Mouse (Mus musculus): Measurements from ENCODE around the gene Ucma.
A peak's percentile ranks its signal among the peaks of the same experiment; 100 is the strongest.

Ucma gene

GRCm38 (mm10) chr2:5001266-5001665 is 25.3 kb downstream of the Ucma start:
- DNase-seq (ENCODE audit: low spot score in 2 of 2) = no peak

- no peak for DNase-seq (ENCODE audit: low spot score in 2 of 2)
Measured at GRCm38 (mm10) chr2:5007107-5007506, 31.2 kb downstream of the Ucma start.

- no peak for DNase-seq (ENCODE audit: low spot score in 2 of 2)
Measured at GRCm38 (mm10) chr2:5011898-5012490, 36.1 kb downstream of the Ucma start.

- DNase-seq (ENCODE audit: low spot score in 2 of 2) = peak; percentile 75 to 77
Measured at GRCm38 (mm10) chr2:5012491-5013324, 36.8 kb downstream of the Ucma start, which contains the start of gene Mcm10. Gene Mcm10, minus strand, starts transcription at chr2:5012791.

- DNase-seq (ENCODE audit: low spot score in 2 of 2) = no peak
Measured at GRCm38 (mm10) chr2:5014616-5015015, 38.7 kb downstream of the Ucma start.

GRCm38 (mm10) chr2:5015527-5015926 is 39.6 kb downstream of the Ucma start:
- no peak for DNase-seq (ENCODE audit: low spot score in 2 of 2)

- DNase-seq (ENCODE audit: low spot score in 2 of 2) = no peak
Measured at GRCm38 (mm10) chr2:5016922-5017321, 41.0 kb downstream of the Ucma start.

- peak in 1 of 2 experiments; percentile 17 for DNase-seq (ENCODE audit: low spot score in 2 of 2)
Measured at GRCm38 (mm10) chr2:5019708-5020107, 43.8 kb downstream of the Ucma start.

- DNase-seq (ENCODE audit: low spot score in 2 of 2) = no peak
Measured at GRCm38 (mm10) chr2:5023275-5023674, 47.4 kb downstream of the Ucma start.

GRCm38 (mm10) chr2:5023699-5024399 is 47.9 kb downstream of the Ucma start:
- no peak for DNase-seq (ENCODE audit: low spot score in 2 of 2)

- no peak for DNase-seq (ENCODE audit: low spot score in 2 of 2)
Measured at GRCm38 (mm10) chr2:5025162-5025733, 49.3 kb downstream of the Ucma start.

- DNase-seq (ENCODE audit: low spot score in 2 of 2) = no peak
Measured at GRCm38 (mm10) chr2:5027057-5027456, 51.1 kb downstream of the Ucma start.

GRCm38 (mm10) chr2:5028047-5028446 is 52.1 kb downstream of the Ucma start:
- DNase-seq (ENCODE audit: low spot score in 2 of 2) = no peak

- no peak for DNase-seq (ENCODE audit: low spot score in 2 of 2)
Measured at GRCm38 (mm10) chr2:5029808-5030207, 53.9 kb downstream of the Ucma start.

- DNase-seq (ENCODE audit: low spot score in 2 of 2) = no peak
Measured at GRCm38 (mm10) chr2:5031215-5031614, 55.3 kb downstream of the Ucma start.

GRCm38 (mm10) chr2:5032665-5033064 is 56.7 kb downstream of the Ucma start:
- no peak for DNase-seq (ENCODE audit: low spot score in 2 of 2)

- DNase-seq (ENCODE audit: low spot score in 2 of 2) = no peak
Measured at GRCm38 (mm10) chr2:5033546-5034420, 57.9 kb downstream of the Ucma start.

GRCm38 (mm10) chr2:5034801-5035200 is 58.9 kb downstream of the Ucma start:
- DNase-seq (ENCODE audit: low spot score in 2 of 2) = no peak

- DNase-seq (ENCODE audit: low spot score in 2 of 2) = no peak
Measured at GRCm38 (mm10) chr2:5035241-5035640, 59.3 kb downstream of the Ucma start.
